ENCODE assay signal across 30 mouse cellular contexts in the genomic region with DNA sequence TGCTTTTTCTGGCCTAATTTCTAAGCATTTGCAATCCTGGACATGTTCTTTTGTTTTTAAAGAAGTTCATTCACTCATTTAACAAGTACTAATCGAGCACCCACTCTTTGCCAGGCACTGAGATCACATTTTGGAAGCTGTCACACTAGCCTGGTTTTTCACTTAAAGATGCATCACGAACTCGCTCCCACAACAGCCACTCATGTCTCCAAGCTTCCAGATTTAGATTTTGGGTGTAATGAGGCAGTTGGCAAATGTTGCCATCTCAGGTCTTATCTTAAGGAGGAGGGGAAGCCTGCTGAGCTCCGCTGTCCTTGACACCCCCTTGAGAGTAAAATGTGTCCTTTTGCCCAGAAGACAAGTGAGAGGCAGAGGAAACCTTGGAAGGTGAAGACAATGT. TPM values are rescaled to one million over a fixed set of nuclear protein-coding genes. Genes with fewer than 3 reads are reported as not detected.
A peak's percentile ranks its signal among the peaks of the same experiment; 100 is the strongest.
DNase-seq lines count a peak whose midpoint lies in the region; ATAC-seq and TF ChIP-seq lines count a peak whose summit lies in the region.
"Had no signal": no experiment of that assay in that cellular context is flagged by ENCODE, and none has a peak within 500 bp of the region (broad histone marks: within the 10 kb centered on the region; RNA-seq: fewer than 3 reads in every experiment).

No protein-coding gene starts in this region.

- WGBS in forebrain, embryonic 15.5 days, result 66% methylated on average over 4 of the region's 4 CpGs
- 69% methylated on average over 4 of the region's 4 CpGs for WGBS in forebrain, embryonic 13.5 days
- WGBS in heart, embryonic 10.5 days, result 61% methylated on average over 4 of the region's 4 CpGs
- 37% methylated on average over 4 of the region's 4 CpGs for WGBS in olfactory bulb, adult 2 months

- no peaks in the 10 kb centered on the region for H3K9me3 ChIP-seq in forebrain, embryonic 15.5 days
- no peaks in the 10 kb centered on the region for H3K9me3 ChIP-seq in forebrain, embryonic 13.5 days (replicated peaks)
- no peaks in the 10 kb centered on the region for H3K9me3 ChIP-seq in heart, embryonic 10.5 days
- H3K9me3 ChIP-seq: embryonic facial prominence, embryonic 10.5 days; embryonic facial prominence, embryonic 15.5 days; forebrain, embryonic 12.5 days; hindbrain, embryonic 10.5 days; hindbrain, embryonic 15.5 days; limb, embryonic 12.5 days; liver, embryonic 15.5 days; midbrain, embryonic 10.5 days; midbrain, embryonic 15.5 days had no signal

- H3K4me1 ChIP-seq in forebrain, embryonic 15.5 days, result peaks cover 6% of the 10 kb centered on the region
- no peaks in the 10 kb centered on the region for H3K4me1 ChIP-seq in forebrain, embryonic 13.5 days
- H3K4me1 ChIP-seq in heart, embryonic 10.5 days, result no peaks in the 10 kb centered on the region
- peaks cover 17% of the 10 kb centered on the region for H3K4me1 ChIP-seq in olfactory bulb, adult 2 months (ENCODE audit: control insufficient read depth, insufficient read depth, low read length)
- H3K4me1 ChIP-seq: embryonic facial prominence, embryonic 10.5 days; embryonic facial prominence, embryonic 15.5 days; hindbrain, embryonic 10.5 days; hindbrain, embryonic 15.5 days; limb, embryonic 12.5 days; liver, embryonic 15.5 days; midbrain, embryonic 10.5 days; midbrain, embryonic 15.5 days had no signal

- no peak overlapping the region for H3K27ac ChIP-seq in forebrain, embryonic 15.5 days (replicated peaks)
- no peak overlapping the region for H3K27ac ChIP-seq in forebrain, embryonic 13.5 days
- H3K27ac ChIP-seq in heart, embryonic 10.5 days, result no peak overlapping the region
- peak overlapping the region; percentile 35; the same call in 1 of the 2 replicates for H3K27ac ChIP-seq in olfactory bulb, adult 2 months (ENCODE audit: insufficient read depth, low read depth, low read length)
- H3K27ac ChIP-seq: embryonic facial prominence, embryonic 10.5 days; embryonic facial prominence, embryonic 15.5 days; forebrain, embryonic 12.5 days; hindbrain, embryonic 10.5 days; hindbrain, embryonic 15.5 days; limb, embryonic 12.5 days; liver, embryonic 15.5 days; midbrain, embryonic 10.5 days; midbrain, embryonic 15.5 days had no signal

- H3K9ac ChIP-seq in forebrain, embryonic 15.5 days (replicated peaks), result 0 out of 2 replicates have a peak overlapping the region, but pooled peaks have one; percentile 17
- H3K9ac ChIP-seq in forebrain, embryonic 13.5 days, result no peak overlapping the region
- H3K9ac ChIP-seq: embryonic facial prominence, embryonic 15.5 days; forebrain, embryonic 12.5 days; hindbrain, embryonic 15.5 days; limb, embryonic 12.5 days; liver, embryonic 15.5 days; lung, embryonic 14.5 days; midbrain, embryonic 15.5 days had no signal

- no peak overlapping the region for H3K4me3 ChIP-seq in forebrain, embryonic 15.5 days
- no peak overlapping the region for H3K4me3 ChIP-seq in forebrain, embryonic 13.5 days
- H3K4me3 ChIP-seq in heart, embryonic 10.5 days, result no peak overlapping the region
- H3K4me3 ChIP-seq in olfactory bulb, adult 2 months (ENCODE audit: insufficient read depth, low read depth, low read length), result no peak overlapping the region
- H3K4me3 ChIP-seq: embryonic facial prominence, embryonic 10.5 days; embryonic facial prominence, embryonic 15.5 days; forebrain, embryonic 12.5 days; hindbrain, embryonic 10.5 days; hindbrain, embryonic 15.5 days; limb, embryonic 12.5 days; liver, embryonic 15.5 days; midbrain, embryonic 10.5 days; midbrain, embryonic 15.5 days had no signal

- no peak for ATAC-seq in forebrain, embryonic 15.5 days (replicated peaks)
- ATAC-seq in forebrain, embryonic 13.5 days, result no peak
- ATAC-seq: activated CD4-positive, CD25-positive, alpha-beta regulatory T cell, adult 4 months; inflammation-experienced regulatory T-cells, adult 6 months; midbrain, embryonic 15.5 days had no signal

- DNase-seq in heart, adult 11 months, result peak; percentile 58
- DNase-seq in heart, embryonic 10.5 days (ENCODE audit: low spot score), result no peak
- DNase-seq in left cerebral cortex, postnatal 25 days (ENCODE audit: low spot score in 2 of 2), result peak; percentile 49 to 90
- no peak for DNase-seq in left cerebral cortex, postnatal 4 days
- DNase-seq in kidney, adult 8-10 months, result no peak
- DNase-seq: adrenal gland, adult 2 months; adrenal gland, postnatal 36 days; cerebellum, adult 8-10 months; cerebellum, postnatal 25 days; heart, postnatal 14 days; kidney, adult 18-20 months; kidney, postnatal 36 days; lung, embryonic 14.5 days; lung, postnatal 14 days had no signal

- H3K27me3 ChIP-seq in forebrain, embryonic 15.5 days, result no peaks in the 10 kb centered on the region
- H3K27me3 ChIP-seq in forebrain, embryonic 13.5 days, result no peaks in the 10 kb centered on the region
- H3K27me3 ChIP-seq in heart, embryonic 10.5 days (ENCODE audit: insufficient read depth, poor library complexity, severe bottlenecking), result no peaks in the 10 kb centered on the region
- H3K27me3 ChIP-seq: CH12.LX; embryonic facial prominence, embryonic 15.5 days; forebrain, embryonic 12.5 days; hindbrain, embryonic 15.5 days; limb, embryonic 12.5 days; liver, embryonic 15.5 days; midbrain, embryonic 15.5 days had no signal

- intact Hi-C loops in left cerebral cortex, postnatal 25 days (cut with DNase I), result no loop called here
- intact Hi-C loops in left cerebral cortex, postnatal 4 days (cut with DNase I), result no loop called here

- no peak for TF ChIP-seq POLR2A in olfactory bulb, adult 2 months (IDR thresholded peaks at IDR 0.05; ENCODE audit: insufficient read depth, low read depth, low read length)

- H3K36me3 ChIP-seq in forebrain, embryonic 15.5 days, result no peaks in the 10 kb centered on the region
- no peaks in the 10 kb centered on the region for H3K36me3 ChIP-seq in forebrain, embryonic 13.5 days (ENCODE audit: poor library complexity, severe bottlenecking)
- no peaks in the 10 kb centered on the region for H3K36me3 ChIP-seq in heart, embryonic 10.5 days
- H3K36me3 ChIP-seq: embryonic facial prominence, embryonic 10.5 days; embryonic facial prominence, embryonic 15.5 days; forebrain, embryonic 12.5 days; hindbrain, embryonic 10.5 days; hindbrain, embryonic 15.5 days; limb, embryonic 12.5 days; liver, embryonic 15.5 days; midbrain, embryonic 10.5 days; midbrain, embryonic 15.5 days had no signal

- H3K4me2 ChIP-seq in forebrain, embryonic 15.5 days (replicated peaks), result no peak overlapping the region
- no peak overlapping the region for H3K4me2 ChIP-seq in forebrain, embryonic 13.5 days
- H3K4me2 ChIP-seq: embryonic facial prominence, embryonic 15.5 days; forebrain, embryonic 12.5 days; hindbrain, embryonic 15.5 days; limb, embryonic 12.5 days; liver, embryonic 15.5 days; lung, embryonic 14.5 days; midbrain, embryonic 15.5 days had no signal

- no peak for TF ChIP-seq CTCF in olfactory bulb, adult 2 months (IDR thresholded peaks at IDR 0.05; ENCODE audit: insufficient read depth, low read depth, low read length)

RNA-seq across cellular contexts. Expression of gene Nrxn3, which starts 14.4 kb away (rescaled TPM):
- 93.5 and 99.5 TPM in 2 replicates for polyA plus RNA-seq in forebrain, embryonic 15.5 days (2015; fragmentation: Nextera tagmentation; extraction: Ambion mirVana)
- 79.7 and 82.5 TPM in 2 replicates for polyA plus RNA-seq in forebrain, embryonic 13.5 days (2015; fragmentation: Nextera tagmentation; extraction: Ambion mirVana)
- polyA plus RNA-seq in heart, embryonic 10.5 days (2016; fragmentation: Nextera tagmentation; extraction: Ambion mirVana), result 3.7 and 4.8 TPM in 2 replicates
- total RNA-seq in left cerebral cortex, postnatal 25 days (2021), result 100 to 1,000 TPM; 209 to 271 TPM
- 100 to 1,000 TPM; 153 to 159 TPM for total RNA-seq in left cerebral cortex, postnatal 4 days (2021)
- polyA plus RNA-seq in olfactory bulb, adult 2 months (2012; ENCODE audit: insufficient read depth, insufficient read length, low replicate concordance, missing spikeins), result 756 TPM in 1 of 2 replicates, not detected in the other
- total RNA-seq: neutrophil, adult 5-6 weeks had no signal

Comparison
In these comparisons a context has a peak if more than half of its experiments do, and no peak if none do; other contexts are left out.
1. DNase-seq: peak in heart, adult 11 months (single experiment) and left cerebral cortex, postnatal 25 days (2 of 2); none in heart, embryonic 10.5 days (single experiment), left cerebral cortex, postnatal 4 days (single experiment) and kidney, adult 8-10 months (0 of 2).